7 mouse cellular contexts compared by ENCODE assay signal in genomic region chr2:79634528-79635400, GRCm38 (mm10). TPM values are rescaled to one million over a fixed set of nuclear protein-coding genes. Genes with fewer than 3 reads are reported as not detected.
DNase-seq lines count a peak whose midpoint lies in the region; ATAC-seq lines count a peak whose summit lies in the region.

Gene Itprid2, plus strand, starts transcription at chr2:79635352.

- DNase-seq in adrenal gland, postnatal 25 days, result peak; percentile 100
- peak; percentile 99 for DNase-seq in heart, adult 11 months
- peak; percentile 99 for DNase-seq in kidney, adult 18-20 months
- DNase-seq in limb, embryonic 11.5 days (ENCODE audit: low spot score), result peak; percentile 100
- DNase-seq in midbrain, embryonic 14.5 days, result peak; percentile 97
- peak; percentile 98 to 100 for DNase-seq in spleen, adult 18-20 months

- no peaks in the 10 kb centered on the region for H3K9me3 ChIP-seq in embryonic facial prominence, embryonic 12.5 days
- no peaks in the 10 kb centered on the region for H3K9me3 ChIP-seq in limb, embryonic 11.5 days (ENCODE audit: control insufficient read depth, low read length)
- H3K9me3 ChIP-seq in midbrain, embryonic 14.5 days (ENCODE audit: control insufficient read depth, low read length), result no peaks in the 10 kb centered on the region

- H3K27ac ChIP-seq in embryonic facial prominence, embryonic 12.5 days, result peak within 1 kb of the TSS; percentile 80
- H3K27ac ChIP-seq in limb, embryonic 11.5 days (replicated peaks; ENCODE audit: low read depth, low read length), result 0 out of 2 replicates have a peak within 1 kb of the TSS, but pooled peaks have one; percentile 33
- H3K27ac ChIP-seq in midbrain, embryonic 14.5 days (replicated peaks; ENCODE audit: low read depth, low read length), result peak within 1 kb of the TSS; percentile 74

- H3K36me3 ChIP-seq in embryonic facial prominence, embryonic 12.5 days, result no peaks in the 10 kb centered on the region
- H3K36me3 ChIP-seq in limb, embryonic 11.5 days (ENCODE audit: control insufficient read depth, insufficient read depth, low read length), result no peaks in the 10 kb centered on the region
- H3K36me3 ChIP-seq in midbrain, embryonic 14.5 days (ENCODE audit: control insufficient read depth, insufficient read depth, low read length), result no peaks in the 10 kb centered on the region

- peaks cover 8% of the 10 kb centered on the region; the same call in 1 of the 2 replicates for H3K4me1 ChIP-seq in embryonic facial prominence, embryonic 12.5 days
- H3K4me1 ChIP-seq in limb, embryonic 11.5 days (ENCODE audit: control insufficient read depth, insufficient read depth, low read length), result peaks cover 3% of the 10 kb centered on the region; the same call in 1 of the 2 replicates
- peaks cover 5% of the 10 kb centered on the region for H3K4me1 ChIP-seq in midbrain, embryonic 14.5 days (ENCODE audit: control insufficient read depth, insufficient read depth, low read length)

- WGBS in embryonic facial prominence, embryonic 12.5 days, result 4% methylated on average over 29 of the region's 46 CpGs
- 6% methylated on average over 21 of the region's 46 CpGs for WGBS in limb, embryonic 11.5 days
- 3% methylated on average over 41 of the region's 46 CpGs for whole genome bisulfite sequencing in midbrain, embryonic 14.5 days

- H3K4me2 ChIP-seq in embryonic facial prominence, embryonic 12.5 days (replicated peaks), result peak within 1 kb of the TSS; percentile 79
- peak within 1 kb of the TSS; percentile 92 for H3K4me2 ChIP-seq in limb, embryonic 11.5 days (ENCODE audit: low read depth, severe bottlenecking)
- H3K4me2 ChIP-seq in midbrain, embryonic 14.5 days (ENCODE audit: low read length), result peak within 1 kb of the TSS; percentile 95

- H3K27me3 ChIP-seq in embryonic facial prominence, embryonic 12.5 days, result no peaks in the 10 kb centered on the region
- no peaks in the 10 kb centered on the region for H3K27me3 ChIP-seq in limb, embryonic 11.5 days (ENCODE audit: control insufficient read depth, insufficient read depth, low read length)
- H3K27me3 ChIP-seq in midbrain, embryonic 14.5 days (ENCODE audit: control insufficient read depth, insufficient read depth, low read length), result peaks cover 6% of the 10 kb centered on the region

- H3K4me3 ChIP-seq in embryonic facial prominence, embryonic 12.5 days, result peak within 1 kb of the TSS; percentile 89
- peak within 1 kb of the TSS; percentile 74 for H3K4me3 ChIP-seq in limb, embryonic 11.5 days (ENCODE audit: low read depth, low read length)
- H3K4me3 ChIP-seq in midbrain, embryonic 14.5 days (replicated peaks; ENCODE audit: low read depth, low read length), result peak within 1 kb of the TSS; percentile 83

- H3K9ac ChIP-seq in embryonic facial prominence, embryonic 12.5 days, result peak within 1 kb of the TSS; percentile 80
- peak within 1 kb of the TSS; percentile 70 for H3K9ac ChIP-seq in limb, embryonic 11.5 days (ENCODE audit: low read length)
- peak within 1 kb of the TSS; percentile 78 for H3K9ac ChIP-seq in midbrain, embryonic 14.5 days (replicated peaks; ENCODE audit: low read length)

- peak; percentile 99 for ATAC-seq in embryonic facial prominence, embryonic 12.5 days (ENCODE audit: insufficient number of reproducible peaks, insufficient read depth, low FRiP score, low TSS enrichment)
- ATAC-seq in limb, embryonic 11.5 days (ENCODE audit: insufficient number of reproducible peaks, low FRiP score, low TSS enrichment, low read depth), result peak; percentile 99
- ATAC-seq in midbrain, embryonic 14.5 days (ENCODE audit: low FRiP score, low TSS enrichment), result peak; percentile 99

RNA-seq across cellular contexts. Expression of gene Itprid2, which starts in this region (rescaled TPM):
- total RNA-seq in adrenal gland, postnatal 25 days (2021), result 45.5 and 48.2 TPM in 2 replicates
- polyA plus RNA-seq in embryonic facial prominence, embryonic 12.5 days (2016; fragmentation: Nextera tagmentation; extraction: Ambion mirVana), result 11.3 and 11.4 TPM in 2 replicates
- polyA plus RNA-seq in limb, embryonic 11.5 days (2014; fragmentation: Nextera tagmentation; extraction: Ambion mirVana), result 7.4 TPM in 2 replicates
- polyA plus RNA-seq in midbrain, embryonic 14.5 days (2014; fragmentation: Nextera tagmentation; extraction: Ambion mirVana), result 2.9 and 5.1 TPM in 2 replicates

Comparison
In these comparisons a context has a peak if more than half of its experiments do, and no peak if none do; other contexts are left out.
1. Peak in every context shown above with its lines: DNase-seq, ATAC-seq, H3K4me3 ChIP-seq and H3K27ac ChIP-seq.